Mouse (Mus musculus) embryo, embryonic 10.5 days (tissue): ENCODE measurements around the gene Tram1l1.
"Not testable (repeated sequence)": the region's sequence is repeated elsewhere in the genome, so short reads cannot be mapped to it uniquely, and the experiment has no call there.

Source experiments
- DNase-seq: peaks from one replicate; pipeline ENCODE4 v3.0.0-alpha.2; 2015; ENCODE audit warnings: low spot score

The Tram1l1 gene

GRCm38 (mm10) chr3:124320821-124321576 lies at the start of gene Tram1l1:
Gene Tram1l1 (plus strand): TSS chr3:124320855.
- peak; percentile 92 for DNase-seq

- no peak for DNase-seq
Observed at GRCm38 (mm10) chr3:124271229-124271628, 49.4 kb upstream of the Tram1l1 start.

- DNase-seq: no peak
Observed at GRCm38 (mm10) chr3:124271668-124272067, 49.0 kb upstream of the Tram1l1 start.

GRCm38 (mm10) chr3:124272465-124273089 lies 48.1 kb upstream of the Tram1l1 start:
- no peak for DNase-seq

GRCm38 (mm10) chr3:124274928-124275609 lies 45.6 kb upstream of the Tram1l1 start:
- DNase-seq: peak; percentile 73

GRCm38 (mm10) chr3:124288936-124289335 lies 31.7 kb upstream of the Tram1l1 start:
- not testable (repeated sequence) for DNase-seq

GRCm38 (mm10) chr3:124319254-124319653 lies 1.4 kb upstream of the Tram1l1 start:
- DNase-seq: no peak

- peak; percentile 25 for DNase-seq
Observed at GRCm38 (mm10) chr3:124320398-124320797, 257 bp upstream of the Tram1l1 start.

- peak; percentile 24 for DNase-seq
Observed at GRCm38 (mm10) chr3:124346445-124346844, 25.8 kb downstream of the Tram1l1 start.

- no peak for DNase-seq
Observed at GRCm38 (mm10) chr3:124357533-124357932, 36.9 kb downstream of the Tram1l1 start.

GRCm38 (mm10) chr3:124372031-124372430 lies 51.4 kb downstream of the Tram1l1 start:
- DNase-seq: no peak
